Mouse (Mus musculus) heart, adult 2 months (tissue): ENCODE measurements at regions not wholly inside any gene's neighbourhood (a gene's known extent, or its start where the extent isn't known, plus 50 kb on each side); places are given as distances from the start of the nearest gene placed in this dataset.

ENCODE experiments used
- CTCF ChIP-seq: fragments of 200-600 bp; IDR thresholded peaks from 2 replicates; pipeline ENCODE4 v1.8.1; 2022; ENCODE audit warnings: antibody characterized with exemption, mild to moderate bottlenecking, moderate library complexity
- POLR2A ChIP-seq: fragments of 200-500 bp; IDR thresholded peaks from 2 replicates; pipeline ENCODE4 v1.6.1; 2011; ENCODE audit warnings: mild to moderate bottlenecking, low read depth, low read length, control low read depth; ENCODE audit not compliant: insufficient read depth

DNA sequence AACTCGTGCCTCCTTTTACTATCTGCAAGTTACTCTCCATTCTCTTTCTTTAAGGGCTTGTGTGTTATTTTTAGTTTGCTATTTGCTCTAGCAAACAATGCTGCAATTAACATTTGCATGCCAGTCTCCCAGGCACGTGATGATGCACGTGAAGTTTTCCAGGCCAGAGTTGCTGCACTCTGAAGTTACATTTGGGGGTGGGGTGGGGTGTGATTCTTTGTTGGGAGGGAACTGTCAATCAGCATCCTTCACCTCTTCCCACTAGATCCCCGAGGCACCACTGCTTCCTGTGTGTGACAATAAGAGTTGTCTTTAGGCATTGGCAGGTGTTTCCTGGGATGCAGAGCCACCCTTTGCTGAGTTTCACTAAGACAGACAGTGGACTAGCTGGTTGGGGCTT lies 90.6 kb upstream of the Mkln1 start:
- TF ChIP-seq CTCF (no peak), POLR2A (no peak)
